Mouse (Mus musculus) large intestine, adult 2 months (tissue): ENCODE measurements around the gene Kcnj11. TPM values are rescaled to one million over a fixed set of nuclear protein-coding genes. Genes with fewer than 3 reads are reported as not detected.

ENCODE experiments used
- DNase-seq: peaks from one replicate; pipeline ENCODE4 v3.0.0-alpha.2; 2012; ENCODE audit warnings: low read depth, low spot score
- WGBS: fragments of 180-500 bp; shearing (Covaris S2); methylation state at CpG from one replicate; pipeline ENCODE4 v1.1.7; 2018; 5-methylcytosine and 5-hydroxymethylcytosine counted together
- polyA plus RNA-seq: library from polyadenylated mRNA; depleted of rRNA; stranded (reverse); fragments of >200 nt; gene quantifications from 2 replicates; pipeline ENCODE4 v1.2.3, GENCODE M21; 2012

Gene Kcnj11
- polyA plus RNA-seq, 1 experiment, result 1.2 TPM

- 67% methylated on average over 3 of the region's 3 CpGs for WGBS
These were observed 9.5 kb upstream of the Kcnj11 start for GRCm38 (mm10) chr7:46110079-46110478.

GRCm38 (mm10) chr7:46105484-46105883 lies 4.9 kb upstream of the Kcnj11 start:
- WGBS, result 81% methylated on average over 7 of the region's 7 CpGs
- DNase-seq, result no peak

More at GRCm38 (mm10) chr7:46110079-46110478, 9.5 kb upstream of the Kcnj11 start:
- DNase-seq, result no peak

- no peak for DNase-seq
- 73% methylated on average over 27 of the region's 27 CpGs for WGBS
These were observed 3.8 kb upstream of the Kcnj11 start for GRCm38 (mm10) chr7:46104256-46104915.

- no peak for DNase-seq
- WGBS, result 75% methylated on average over 8 of the region's 8 CpGs
These were observed 3.2 kb upstream of the Kcnj11 start for GRCm38 (mm10) chr7:46103771-46104170.

GRCm38 (mm10) chr7:46103075-46103591 lies 2.6 kb upstream of the Kcnj11 start:
- DNase-seq, result no peak
- 79% methylated on average over 8 of the region's 8 CpGs for WGBS

GRCm38 (mm10) chr7:46099682-46100081 lies 882 bp downstream of the Kcnj11 start:
- DNase-seq, result no peak
- 79% methylated on average over 13 of the region's 13 CpGs for WGBS

- 96% methylated on average over 19 of the region's 19 CpGs for WGBS
- no peak for DNase-seq
These were observed 1.7 kb downstream of the Kcnj11 start for GRCm38 (mm10) chr7:46098919-46099286.

- WGBS, result 79% methylated on average over 19 of the region's 19 CpGs
- no peak for DNase-seq
These were observed 2.2 kb downstream of the Kcnj11 start for GRCm38 (mm10) chr7:46098221-46098918.

- DNase-seq, result no peak
- 49% methylated on average over 4 of the region's 4 CpGs for WGBS
These were observed 3.2 kb downstream of the Kcnj11 start for GRCm38 (mm10) chr7:46097319-46097783.

GRCm38 (mm10) chr7:46096136-46096535 lies 4.4 kb downstream of the Kcnj11 start:
- 2% methylated on average over 4 of the region's 4 CpGs for whole genome bisulfite sequencing
- peak; percentile 39 for DNase-seq

- no peak for DNase-seq
- WGBS, result 52% methylated on average over 8 of the region's 8 CpGs
These were observed 7.8 kb downstream of the Kcnj11 start for GRCm38 (mm10) chr7:46092803-46093202.

- 84% methylated on average over 6 of the region's 6 CpGs for WGBS
- no peak for DNase-seq
These were observed 12.3 kb downstream of the Kcnj11 start for GRCm38 (mm10) chr7:46088241-46088640.

GRCm38 (mm10) chr7:46086378-46086777 lies 14.2 kb downstream of the Kcnj11 start:
- no peak for DNase-seq
- WGBS, result 76% methylated on average over 6 of the region's 6 CpGs

- DNase-seq, result no peak
- 18% methylated on average over 16 of the region's 16 CpGs for WGBS
These were observed 15.6 kb downstream of the Kcnj11 start for GRCm38 (mm10) chr7:46084839-46085513.

- DNase-seq, result no peak
- 73% methylated on average over 10 of the region's 10 CpGs for WGBS
These were observed 16.5 kb downstream of the Kcnj11 start for GRCm38 (mm10) chr7:46084024-46084423.

- 88% methylated on average over 12 of the region's 12 CpGs for WGBS
- no peak for DNase-seq
These were observed 22.9 kb downstream of the Kcnj11 start for GRCm38 (mm10) chr7:46077675-46078074.

- WGBS, result 59% methylated on average over 7 of the region's 7 CpGs
- DNase-seq, result no peak
These were observed 23.7 kb downstream of the Kcnj11 start for GRCm38 (mm10) chr7:46076844-46077243.

- no peak for DNase-seq
- 94% methylated on average over 8 of the region's 8 CpGs for WGBS
These were observed 31.7 kb downstream of the Kcnj11 start for GRCm38 (mm10) chr7:46068831-46069230.

GRCm38 (mm10) chr7:46063296-46063695 lies 37.3 kb downstream of the Kcnj11 start:
- DNase-seq, result no peak
- WGBS, result 93% methylated on average over 6 of the region's 6 CpGs

- 88% methylated on average over 16 of the region's 16 CpGs for WGBS
- DNase-seq, result no peak
These were observed 39.0 kb downstream of the Kcnj11 start for GRCm38 (mm10) chr7:46061614-46062013.
